Mouse (Mus musculus) myocyte (in vitro differentiated cells): ENCODE measurements around the gene Nf1.

ENCODE experiments used
- CEBPB ChIP-seq: IDR thresholded peaks from 2 replicates; pipeline ENCODE4 v1.6.1; 2011; ENCODE audit warnings: mild to moderate bottlenecking, moderate library complexity; ENCODE audit not compliant: poor library complexity, insufficient read depth, severe bottlenecking
- POLR2A ChIP-seq: IDR thresholded peaks from one replicate; pipeline ENCODE4 v1.6.1; 2011; ENCODE audit warnings: low read depth, mild to moderate bottlenecking, control low read depth, moderate library complexity; ENCODE audit not compliant: insufficient read length
- TCF12 ChIP-seq: IDR thresholded peaks from one replicate; pipeline ENCODE4 v1.6.1; 2011; ENCODE audit warnings: mild to moderate bottlenecking, control low read depth; ENCODE audit not compliant: poor library complexity, insufficient read depth, severe bottlenecking
- USF1 ChIP-seq: IDR thresholded peaks from one replicate; pipeline ENCODE4 v1.6.1; 2011; ENCODE audit warnings: low read depth, mild to moderate bottlenecking, control low read depth, moderate library complexity

- TF ChIP-seq POLR2A: no peak
- no peak for TF ChIP-seq CEBPB
- no peak for TF ChIP-seq USF1
- TF ChIP-seq TCF12: no peak
Measured at GRCm38 (mm10) chr11:79612046-79612600, 272.6 kb downstream of the Nf1 start.
